12 mouse cellular contexts compared by ENCODE assay signal in the genomic region with DNA sequence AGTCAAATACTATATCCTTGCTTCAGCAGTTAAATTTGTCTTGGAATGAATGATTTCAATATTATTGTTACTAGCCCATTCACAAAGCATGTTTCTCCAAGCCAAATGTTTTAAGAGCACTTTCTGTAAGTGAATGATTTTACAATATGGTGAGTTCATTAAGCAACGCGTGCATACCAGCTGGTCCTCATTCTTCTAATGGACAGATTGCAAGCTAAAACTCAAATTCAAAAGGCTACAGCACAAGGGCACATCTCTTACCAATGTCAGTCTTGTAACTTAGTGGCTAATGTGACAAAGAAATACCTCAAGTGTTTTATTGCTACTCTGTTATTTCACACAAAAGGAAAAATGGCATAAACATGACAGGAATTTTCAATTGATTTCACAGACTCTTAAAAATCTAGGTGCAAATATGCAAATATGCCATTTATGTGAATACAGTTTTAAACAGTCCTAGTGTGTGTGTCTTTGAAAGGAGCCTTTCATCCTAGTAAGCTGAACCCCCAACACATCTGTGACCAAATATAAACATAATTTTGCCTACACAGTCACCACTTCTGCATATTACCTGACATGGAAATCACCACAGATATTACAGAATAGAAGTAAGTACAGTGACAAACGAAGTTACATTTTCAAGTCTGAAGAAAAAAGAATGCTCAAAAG.
DNase-seq lines count a peak whose midpoint lies in the region.
"Had no signal": no experiment of that assay in that cellular context is flagged by ENCODE, and none has a peak within 500 bp of the region (broad histone marks: within the 10 kb centered on the region; RNA-seq: fewer than 3 reads in every experiment).

No protein-coding gene starts in this region.

- peak; percentile 1 for DNase-seq in layer of hippocampus, adult 9-10 months (ENCODE audit: low spot score)
- no peak for DNase-seq in layer of hippocampus, adult 11-12 months (ENCODE audit: low spot score)
- DNase-seq in A20 (ENCODE audit: low read depth, low spot score) = peak; percentile 23
- DNase-seq in Muller cell, postnatal 12 days (ENCODE audit: inconsistent ontology term) = peak; percentile 28
- DNase-seq in mesoderm, embryonic 11.5 days (ENCODE audit: low read depth, low spot score) = peak; percentile 23
- no peak for DNase-seq in ovary, postnatal 10 days (ENCODE audit: low spot score)
- DNase-seq: adrenal gland, postnatal 14 days; B cell, adult 2 months; cerebellum, adult 18-20 months; cerebellum, adult 9-11 months; gastrocnemius, adult 2 months; gastrocnemius, postnatal 25 days had no signal

Comparison
In these comparisons a context has a peak if more than half of its experiments do, and no peak if none do; other contexts are left out.
1. DNase-seq: peak in layer of hippocampus, adult 9-10 months (single experiment), A20 (single experiment), Muller cell, postnatal 12 days (single experiment) and mesoderm, embryonic 11.5 days (single experiment); none in layer of hippocampus, adult 11-12 months (single experiment) and ovary, postnatal 10 days (single experiment).